22 mouse cellular contexts compared by ENCODE assay signal in genomic region chr2:57909706-57910105, GRCm38 (mm10).
A peak's percentile ranks its signal among the peaks of the same experiment; 100 is the strongest.
DNase-seq lines count a peak whose midpoint lies in the region; ATAC-seq and TF ChIP-seq lines count a peak whose summit lies in the region.
"Had no signal": no experiment of that assay in that cellular context is flagged by ENCODE, and none has a peak within 500 bp of the region (broad histone marks: within the 10 kb centered on the region; RNA-seq: fewer than 3 reads in every experiment).

No protein-coding gene starts in this region.

- no peak overlapping the region for H3K27ac ChIP-seq in forebrain, embryonic 14.5 days (ENCODE audit: low read depth, low read length)
- no peak overlapping the region for H3K27ac ChIP-seq in forebrain, embryonic 11.5 days (ENCODE audit: low read depth, low read length)
- H3K27ac ChIP-seq: heart, embryonic 10.5 days; hindbrain, embryonic 15.5 days; liver, embryonic 12.5 days; midbrain, embryonic 12.5 days; neural tube, embryonic 15.5 days had no signal

- H3K36me3 ChIP-seq in forebrain, embryonic 14.5 days (ENCODE audit: control insufficient read depth, insufficient read depth, low read length) = no peaks in the 10 kb centered on the region
- no peaks in the 10 kb centered on the region for H3K36me3 ChIP-seq in forebrain, embryonic 11.5 days (ENCODE audit: control insufficient read depth, insufficient read depth, low read length)
- H3K36me3 ChIP-seq: heart, embryonic 10.5 days; hindbrain, embryonic 15.5 days; liver, embryonic 12.5 days; midbrain, embryonic 12.5 days; neural tube, embryonic 15.5 days had no signal

- H3K9ac ChIP-seq in forebrain, embryonic 14.5 days (ENCODE audit: low read length) = no peak overlapping the region
- no peak overlapping the region for H3K9ac ChIP-seq in forebrain, embryonic 11.5 days (ENCODE audit: low read length)
- H3K9ac ChIP-seq: hindbrain, embryonic 15.5 days; liver, embryonic 12.5 days; lung, embryonic 14.5 days; midbrain, embryonic 12.5 days; neural tube, embryonic 15.5 days had no signal

- no peak for TF ChIP-seq POLR2A in brain, embryonic 14.5 days (IDR thresholded peaks at IDR 0.05; ENCODE audit: borderline replicate concordance, extremely low read depth, insufficient read depth, insufficient read length, poor library complexity, severe bottlenecking)

- intact Hi-C loops in heart, postnatal 25 days (cut with DNase I) = no loop called here

- WGBS in forebrain, embryonic 14.5 days = 52% methylated on average over 4 of the region's 4 CpGs
- WGBS in forebrain, embryonic 11.5 days = 86% methylated on average over 4 of the region's 4 CpGs

- TF ChIP-seq CTCF in brain, embryonic 14.5 days (IDR thresholded peaks at IDR 0.05; ENCODE audit: borderline replicate concordance, extremely low read depth, insufficient read depth, insufficient read length) = no peak

- peak; percentile 72 for DNase-seq in forebrain, embryonic 14.5 days (ENCODE audit: low spot score)
- DNase-seq in forebrain, embryonic 11.5 days (ENCODE audit: low spot score) = no peak
- DNase-seq in brain, embryonic 14.5 days (ENCODE audit: low read depth) = peak; percentile 80
- peak; percentile 41 to 44 for DNase-seq in cerebellum, postnatal 25 days
- peak; percentile 69 for DNase-seq in layer of hippocampus, adult 9-10 months (ENCODE audit: low spot score)
- no peak for DNase-seq in spleen, postnatal 10 days (ENCODE audit: low spot score in 2 of 2)
- no peak for DNase-seq in thymus, postnatal 4 days
- DNase-seq in heart, postnatal 25 days (ENCODE audit: low spot score) = no peak
- DNase-seq: adrenal gland, postnatal 25 days; B cell, adult 2 months; gastrocnemius, postnatal 10 days; heart, postnatal 10 days; kidney, adult 11 months; kidney, postnatal 14 days; lung, embryonic 14.5 days; right cerebral cortex, postnatal 4 days had no signal

- H3K9me3 ChIP-seq in forebrain, embryonic 14.5 days (replicated peaks; ENCODE audit: control insufficient read depth, low read length) = no peaks in the 10 kb centered on the region
- no peaks in the 10 kb centered on the region for H3K9me3 ChIP-seq in forebrain, embryonic 11.5 days (ENCODE audit: control insufficient read depth, low read length)
- H3K9me3 ChIP-seq: heart, embryonic 10.5 days; hindbrain, embryonic 15.5 days; liver, embryonic 12.5 days; midbrain, embryonic 12.5 days; neural tube, embryonic 15.5 days had no signal

- ATAC-seq in forebrain, embryonic 14.5 days = peak; percentile 32; the same call in 1 of the 2 replicates
- no peak for ATAC-seq in forebrain, embryonic 11.5 days (replicated peaks; ENCODE audit: low FRiP score)
- ATAC-seq: liver, embryonic 12.5 days had no signal

- no peak overlapping the region for H3K4me3 ChIP-seq in forebrain, embryonic 14.5 days (ENCODE audit: low read depth, low read length)
- no peak overlapping the region for H3K4me3 ChIP-seq in forebrain, embryonic 11.5 days (ENCODE audit: low read depth, low read length)
- H3K4me3 ChIP-seq: heart, embryonic 10.5 days; hindbrain, embryonic 15.5 days; liver, embryonic 12.5 days; midbrain, embryonic 12.5 days; myocyte; neural tube, embryonic 15.5 days had no signal

- no peak overlapping the region for H3K4me2 ChIP-seq in forebrain, embryonic 14.5 days (ENCODE audit: low read length)
- H3K4me2 ChIP-seq in forebrain, embryonic 11.5 days (ENCODE audit: low read depth, low read length, severe bottlenecking) = no peak overlapping the region
- H3K4me2 ChIP-seq: hindbrain, embryonic 15.5 days; liver, embryonic 12.5 days; lung, embryonic 14.5 days; midbrain, embryonic 12.5 days; neural tube, embryonic 15.5 days had no signal

- H3K27me3 ChIP-seq in forebrain, embryonic 14.5 days (replicated peaks; ENCODE audit: control insufficient read depth, insufficient read depth, low read length) = no peaks in the 10 kb centered on the region
- H3K27me3 ChIP-seq in forebrain, embryonic 11.5 days (ENCODE audit: control insufficient read depth, insufficient read depth, low read length) = no peaks in the 10 kb centered on the region
- H3K27me3 ChIP-seq: hindbrain, embryonic 15.5 days; liver, embryonic 12.5 days; midbrain, embryonic 12.5 days; neural tube, embryonic 15.5 days had no signal

- H3K4me1 ChIP-seq in forebrain, embryonic 14.5 days (ENCODE audit: control insufficient read depth, insufficient read depth, low read length) = no peaks in the 10 kb centered on the region
- no peaks in the 10 kb centered on the region for H3K4me1 ChIP-seq in forebrain, embryonic 11.5 days (replicated peaks; ENCODE audit: control insufficient read depth, insufficient read depth, low read length)
- H3K4me1 ChIP-seq: heart, embryonic 10.5 days; hindbrain, embryonic 15.5 days; liver, embryonic 12.5 days; midbrain, embryonic 12.5 days; neural tube, embryonic 15.5 days had no signal

Comparison
In these comparisons a context has a peak if more than half of its experiments do, and no peak if none do; other contexts are left out.
1. DNase-seq: peak in forebrain, embryonic 14.5 days (single experiment), brain, embryonic 14.5 days (single experiment), cerebellum, postnatal 25 days (2 of 2) and layer of hippocampus, adult 9-10 months (single experiment); none in forebrain, embryonic 11.5 days (single experiment), spleen, postnatal 10 days (0 of 2), thymus, postnatal 4 days (single experiment) and heart, postnatal 25 days (single experiment).